Mouse (Mus musculus): ENCODE measurements around the gene Apip.

DNA sequence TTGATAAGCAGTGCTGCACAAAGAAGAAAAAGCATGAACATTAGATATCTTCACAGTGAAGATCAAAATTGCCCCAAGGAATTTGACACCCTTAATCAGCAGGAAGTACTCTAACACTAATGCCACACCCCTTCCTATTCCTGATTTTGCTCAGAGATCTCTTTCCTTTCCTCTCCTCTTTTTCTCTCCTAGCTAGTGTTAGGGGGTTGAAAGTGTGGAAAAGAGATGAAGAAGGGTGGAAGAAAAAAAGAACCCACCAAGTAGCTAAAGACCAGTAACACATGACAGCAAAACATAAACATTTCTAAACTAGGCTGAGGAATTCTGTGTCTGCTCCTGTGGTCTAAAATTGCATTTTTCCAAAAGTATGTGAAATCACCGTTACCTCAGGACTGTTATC is 4.9 kb upstream of the Apip start:
- TF ChIP-seq CTCF (IDR thresholded peaks at IDR 0.05) (no peak), EP300 (IDR thresholded peaks at IDR 0.05) (no peak)
